ENCODE assay signal across 23 mouse cellular contexts in genomic region chr2:154630531-154630930, GRCm38 (mm10). TPM values are rescaled to one million over a fixed set of nuclear protein-coding genes. Genes with fewer than 3 reads are reported as not detected.
A peak's percentile ranks its signal among the peaks of the same experiment; 100 is the strongest.
DNase-seq lines count a peak whose midpoint lies in the region; ATAC-seq and TF ChIP-seq lines count a peak whose summit lies in the region.
"Had no signal": no experiment of that assay in that cellular context is flagged by ENCODE, and none has a peak within 500 bp of the region (broad histone marks: within the 10 kb centered on the region; RNA-seq: fewer than 3 reads in every experiment).

No protein-coding gene starts in this region.

- 80% methylated on average over 5 of the region's 5 CpGs for WGBS in bone marrow, adult 2 months
- 73% methylated on average over 5 of the region's 5 CpGs for WGBS in liver, embryonic 14.5 days (ENCODE audit: insufficient replicate concordance)
- 82% methylated on average over 5 of the region's 5 CpGs for WGBS in intestine, postnatal 0 days

- peak; percentile 18 to 70 for DNase-seq in layer of hippocampus, adult 18-20 months (ENCODE audit: low spot score in 2 of 2)
- no peak for DNase-seq in layer of hippocampus, postnatal 10 days (ENCODE audit: low spot score in 2 of 2)
- DNase-seq in brain, adult 2 months (ENCODE audit: low read depth, low spot score), result peak; percentile 29
- DNase-seq in liver, embryonic 14.5 days (ENCODE audit: low read depth in 3 of 3, low spot score in 3 of 3), result no peak
- DNase-seq in gastrocnemius, postnatal 4 days (ENCODE audit: low spot score in 2 of 2), result no peak
- DNase-seq in ovary, postnatal 14 days (ENCODE audit: low spot score), result no peak
- DNase-seq: adrenal gland, adult 2 months; adrenal gland, postnatal 25 days; cerebellum, adult 11-12 months; cerebellum, adult 9-10 months; cerebellum, postnatal 25 days; gastrocnemius, adult 2 months; gastrocnemius, postnatal 25 days; heart, adult 11 months; heart, postnatal 10 days had no signal

- H3K27ac ChIP-seq in bone marrow, adult 2 months (ENCODE audit: control insufficient read depth, insufficient read depth, low read depth, low read length, poor library complexity), result no peak overlapping the region
- H3K27ac ChIP-seq in liver, embryonic 14.5 days, result peak overlapping the region; percentile 98
- no peak overlapping the region for H3K27ac ChIP-seq in intestine, postnatal 0 days (ENCODE audit: low read depth, low read length)
- H3K27ac ChIP-seq: embryonic facial prominence, embryonic 12.5 days; forebrain, embryonic 13.5 days; gastrocnemius, adult 2 months; hindbrain, embryonic 13.5 days had no signal

- H3K9ac ChIP-seq in liver, embryonic 14.5 days (replicated peaks), result peak overlapping the region; percentile 97
- no peak overlapping the region for H3K9ac ChIP-seq in intestine, postnatal 0 days (ENCODE audit: low read depth, low read length)
- H3K9ac ChIP-seq: embryonic facial prominence, embryonic 12.5 days; forebrain, embryonic 13.5 days; hindbrain, embryonic 13.5 days had no signal

- H3K4me2 ChIP-seq in liver, embryonic 14.5 days (ENCODE audit: low read depth), result peak overlapping the region; percentile 69
- no peak overlapping the region for H3K4me2 ChIP-seq in intestine, postnatal 0 days (replicated peaks; ENCODE audit: low read depth)
- H3K4me2 ChIP-seq: embryonic facial prominence, embryonic 12.5 days; forebrain, embryonic 13.5 days; hindbrain, embryonic 13.5 days had no signal

- H3K4me3 ChIP-seq in bone marrow, adult 2 months (replicated peaks; ENCODE audit: control insufficient read depth, low read depth, low read length), result peak overlapping the region; percentile 37
- peak overlapping the region; percentile 68 to 79 for H3K4me3 ChIP-seq in liver, embryonic 14.5 days (ENCODE audit: insufficient read depth in 1 of 2, low read depth in 2 of 2, low read length in 2 of 2)
- no peak overlapping the region for H3K4me3 ChIP-seq in intestine, postnatal 0 days (ENCODE audit: low read depth, low read length)
- H3K4me3 ChIP-seq: embryonic facial prominence, embryonic 12.5 days; forebrain, embryonic 13.5 days; gastrocnemius, adult 2 months; hindbrain, embryonic 13.5 days had no signal

- no peak for ATAC-seq in liver, embryonic 14.5 days (ENCODE audit: insufficient read depth)
- ATAC-seq in intestine, postnatal 0 days, result no peak
- ATAC-seq: forebrain, embryonic 13.5 days had no signal

- no peak for TF ChIP-seq EP300 in liver, embryonic 14.5 days (IDR thresholded peaks at IDR 0.05; ENCODE audit: low read depth)

- peaks cover 13% of the 10 kb centered on the region for H3K36me3 ChIP-seq in liver, embryonic 14.5 days (replicated peaks; ENCODE audit: control insufficient read depth, insufficient read depth, low read depth)
- H3K36me3 ChIP-seq in intestine, postnatal 0 days (ENCODE audit: control insufficient read depth, insufficient read depth), result peaks cover 24% of the 10 kb centered on the region; the same call in 1 of the 2 replicates

- peaks cover 3% of the 10 kb centered on the region; the same call in 1 of the 2 replicates for H3K4me1 ChIP-seq in bone marrow, adult 2 months (ENCODE audit: control insufficient read depth, insufficient read depth, low read length)
- H3K4me1 ChIP-seq in liver, embryonic 14.5 days (replicated peaks; ENCODE audit: control insufficient read depth in 2 of 2, insufficient read depth in 2 of 2, low read length in 1 of 2), result peaks cover 30 to 37% of the 10 kb centered on the region in 2 experiments
- 0 out of 2 replicates have a peak, but pooled peaks cover 2% of the 10 kb centered on the region for H3K4me1 ChIP-seq in intestine, postnatal 0 days (replicated peaks; ENCODE audit: control insufficient read depth, insufficient read depth, low read length)
- H3K4me1 ChIP-seq: embryonic facial prominence, embryonic 12.5 days; forebrain, embryonic 13.5 days; hindbrain, embryonic 13.5 days had no signal

- TF ChIP-seq CTCF in bone marrow, adult 2 months (IDR thresholded peaks at IDR 0.05; ENCODE audit: control insufficient read depth, insufficient read depth, low read length), result no peak
- no peak for TF ChIP-seq CTCF in liver, embryonic 14.5 days (IDR thresholded peaks at IDR 0.05; ENCODE audit: low read depth)
- TF ChIP-seq CTCF in intestine, postnatal 0 days (IDR thresholded peaks at IDR 0.05; ENCODE audit: low read depth), result no peak

- H3K27me3 ChIP-seq in liver, embryonic 14.5 days (ENCODE audit: control insufficient read depth, insufficient read depth, low read length), result no peaks in the 10 kb centered on the region
- H3K27me3 ChIP-seq in intestine, postnatal 0 days (replicated peaks; ENCODE audit: control insufficient read depth, insufficient read depth, low read length), result no peaks in the 10 kb centered on the region
- H3K27me3 ChIP-seq: embryonic facial prominence, embryonic 12.5 days; forebrain, embryonic 13.5 days; hindbrain, embryonic 13.5 days had no signal

- TF ChIP-seq POLR2A in bone marrow, adult 2 months (IDR thresholded peaks at IDR 0.05; ENCODE audit: borderline replicate concordance, control insufficient read depth, low read depth, low read length), result no peak

- no peaks in the 10 kb centered on the region for H3K9me3 ChIP-seq in liver, embryonic 14.5 days (ENCODE audit: control insufficient read depth, low read length)
- no peaks in the 10 kb centered on the region for H3K9me3 ChIP-seq in intestine, postnatal 0 days (ENCODE audit: control insufficient read depth)
- H3K9me3 ChIP-seq: embryonic facial prominence, embryonic 12.5 days; forebrain, embryonic 13.5 days; hindbrain, embryonic 13.5 days had no signal

RNA-seq across cellular contexts. Expression of gene 4930519P11Rik, which starts 17.3 kb away (rescaled TPM):
- total RNA-seq in layer of hippocampus, adult 18-20 months (2021), result not detected
- total RNA-seq in layer of hippocampus, postnatal 10 days (2021), result under 1 TPM in 1 of 2 experiments, not detected in 1; 0.76 TPM
- polyA plus RNA-seq in bone marrow, adult 2 months (2011; ENCODE audit: insufficient read depth, insufficient read length, low replicate concordance, missing spikeins), result not detected in 2 replicates
- polyA plus RNA-seq in liver, embryonic 14.5 days (2012; rRNA removed), result 0.35 TPM in 1 of 2 replicates, not detected in the other
- 0.32 TPM in 1 of 2 replicates, not detected in the other for polyA plus RNA-seq in liver, embryonic 14.5 days (2014; fragmentation: Nextera tagmentation; extraction: Ambion mirVana)
- 0.26 TPM in 1 of 2 replicates, not detected in the other for polyA plus RNA-seq in intestine, postnatal 0 days (2015; fragmentation: Nextera tagmentation; extraction: Ambion mirVana)
- under 1 TPM; 0.60 to 0.83 TPM for total RNA-seq in gastrocnemius, postnatal 4 days (2021)
- total RNA-seq: gastrocnemius, adult 2 months; gastrocnemius, postnatal 25 days; heart, postnatal 10 days; hematopoietic stem cell, adult 5-6 weeks had no signal
- polyA plus RNA-seq: cortical plate, adult 2 months; heart, embryonic 14.5 days had no signal

RNA-seq across cellular contexts. Expression of gene Zfp341, which starts 17.4 kb away (rescaled TPM):
- 10 to 100 TPM in 1 of 2 experiments, 1 to 10 TPM in 1; 9.4 to 10.6 TPM for total RNA-seq in layer of hippocampus, adult 18-20 months (2021)
- total RNA-seq in layer of hippocampus, postnatal 10 days (2021), result 10 to 100 TPM in 1 of 2 experiments, 1 to 10 TPM in 1; 9.8 to 12.2 TPM
- 1.8 and 2.6 TPM in 2 replicates for polyA plus RNA-seq in bone marrow, adult 2 months (2011; ENCODE audit: insufficient read depth, insufficient read length, low replicate concordance, missing spikeins)
- 3.6 and 3.9 TPM in 2 replicates for polyA plus RNA-seq in liver, embryonic 14.5 days (2012; rRNA removed)
- polyA plus RNA-seq in liver, embryonic 14.5 days (2014; fragmentation: Nextera tagmentation; extraction: Ambion mirVana), result 1.1 and 2.2 TPM in 2 replicates
- polyA plus RNA-seq in intestine, postnatal 0 days (2015; fragmentation: Nextera tagmentation; extraction: Ambion mirVana), result 0.17 and 0.44 TPM in 2 replicates
- total RNA-seq in gastrocnemius, postnatal 4 days (2021), result 1 to 10 TPM; 2.5 to 2.6 TPM

RNA-seq across cellular contexts. Expression of gene Chmp4b, which starts 21.0 kb away (rescaled TPM):
- total RNA-seq in layer of hippocampus, adult 18-20 months (2021), result 100 to 1,000 TPM; 222 to 223 TPM
- total RNA-seq in layer of hippocampus, postnatal 10 days (2021), result 100 to 1,000 TPM; 209 to 213 TPM
- polyA plus RNA-seq in bone marrow, adult 2 months (2011; ENCODE audit: insufficient read depth, insufficient read length, low replicate concordance, missing spikeins), result 132 and 162 TPM in 2 replicates
- polyA plus RNA-seq in liver, embryonic 14.5 days (2012; rRNA removed), result 48.0 and 84.2 TPM in 2 replicates
- polyA plus RNA-seq in liver, embryonic 14.5 days (2014; fragmentation: Nextera tagmentation; extraction: Ambion mirVana), result 8.1 and 9.1 TPM in 2 replicates
- 60.8 and 62.4 TPM in 2 replicates for polyA plus RNA-seq in intestine, postnatal 0 days (2015; fragmentation: Nextera tagmentation; extraction: Ambion mirVana)
- 100 to 1,000 TPM; 116 to 126 TPM for total RNA-seq in gastrocnemius, postnatal 4 days (2021)

RNA-seq across cellular contexts. Expression of gene Pxmp4, which starts 27.0 kb away (rescaled TPM):
- total RNA-seq in layer of hippocampus, adult 18-20 months (2021), result 10 to 100 TPM in 1 of 2 experiments, 1 to 10 TPM in 1; 10.0 to 10.8 TPM
- 10 to 100 TPM; 14.3 to 15.7 TPM for total RNA-seq in layer of hippocampus, postnatal 10 days (2021)
- 11.3 and 12.1 TPM in 2 replicates for polyA plus RNA-seq in bone marrow, adult 2 months (2011; ENCODE audit: insufficient read depth, insufficient read length, low replicate concordance, missing spikeins)
- 18.7 and 27.6 TPM in 2 replicates for polyA plus RNA-seq in liver, embryonic 14.5 days (2012; rRNA removed)
- 30.2 and 35.4 TPM in 2 replicates for polyA plus RNA-seq in liver, embryonic 14.5 days (2014; fragmentation: Nextera tagmentation; extraction: Ambion mirVana)
- 62.5 and 66.6 TPM in 2 replicates for polyA plus RNA-seq in intestine, postnatal 0 days (2015; fragmentation: Nextera tagmentation; extraction: Ambion mirVana)
- total RNA-seq in gastrocnemius, postnatal 4 days (2021), result 10 to 100 TPM; 15.7 to 20.9 TPM

Comparison
In these comparisons a context has a peak if more than half of its experiments do, and no peak if none do; other contexts are left out.
1. DNase-seq: peak in layer of hippocampus, adult 18-20 months (2 of 2) and brain, adult 2 months (single experiment); none in layer of hippocampus, postnatal 10 days (0 of 2), liver, embryonic 14.5 days (0 of 3), gastrocnemius, postnatal 4 days (0 of 2) and ovary, postnatal 14 days (single experiment).